Mouse (Mus musculus) CH12.LX (cell line): ENCODE measurements around the gene Gm9821. TPM values are rescaled to one million over a fixed set of nuclear protein-coding genes. Genes with fewer than 3 reads are reported as not detected.

Source experiments
- DNase-seq: peaks from one replicate; pipeline ENCODE4 v3.0.0-alpha.2; 2013; ENCODE audit errors: extremely low read depth
- H3K27ac ChIP-seq: 2 replicates; pipeline ENCODE4 v1.5.1; 2012; ENCODE audit warnings: low read depth, mild to moderate bottlenecking, control low read depth, moderate library complexity; ENCODE audit not compliant: insufficient read depth
- H3K27me3 ChIP-seq: replicated peaks from 2 replicates; pipeline ENCODE3; 2012; ENCODE audit warnings: inconsistent platforms
- H3K36me3 ChIP-seq, 2 experiments: replicated peaks in 1 of 2; 2 replicates each; pipeline versions ENCODE3 to v1.6.1; 2012; ENCODE audit warnings: inconsistent platforms in 1 of 2, low read length in 1 of 2, mild to moderate bottlenecking in 1 of 2, mixed read lengths in 1 of 2, moderate library complexity in 1 of 2; ENCODE audit not compliant: control insufficient read depth in 1 of 2, insufficient read depth in 1 of 2
- H3K4me1 ChIP-seq, 2 experiments: 2 replicates each; pipeline ENCODE4 v1.6.1; 2012; ENCODE audit warnings: inconsistent platforms in 1 of 2, moderate library complexity in 1 of 2; ENCODE audit not compliant: insufficient read depth in 2 of 2, control insufficient read depth in 1 of 2
- H3K4me2 ChIP-seq: 2 replicates; pipeline ENCODE4 v1.6.1; 2012; ENCODE audit warnings: low read depth, mild to moderate bottlenecking, control low read depth; ENCODE audit not compliant: poor library complexity, insufficient read depth, severe bottlenecking
- H3K4me3 ChIP-seq, 3 experiments: fragments of 150-350 bp in 1 of 3; sonication (generic) in 1 of 3; replicated peaks in 1 of 3; 2 replicates each; pipeline versions ENCODE3 to v1.5.1; 2011 to 2012; ENCODE audit warnings: low read depth in 2 of 3, low read length in 2 of 3, mild to moderate bottlenecking in 2 of 3, moderate library complexity in 2 of 3, control low read depth in 1 of 3, improper control_type of control experiment in 1 of 3, inconsistent platforms in 1 of 3, mixed read lengths in 1 of 3; ENCODE audit not compliant: poor library complexity in 1 of 3
- H3K79me2 ChIP-seq: replicated peaks from 2 replicates; pipeline ENCODE4 v1.6.1; 2012; ENCODE audit warnings: mild to moderate bottlenecking, moderate library complexity; ENCODE audit not compliant: control insufficient read depth, poor library complexity, insufficient read depth, severe bottlenecking; ENCODE audit errors: extremely low read depth
- H3K9ac ChIP-seq: 2 replicates; pipeline ENCODE4 v1.6.1; 2012; ENCODE audit warnings: low read depth, mild to moderate bottlenecking, control low read depth, moderate library complexity; ENCODE audit not compliant: insufficient read depth
- H3K9me3 ChIP-seq: replicated peaks from 2 replicates; pipeline ENCODE3; 2012; ENCODE audit warnings: low read length, inconsistent platforms, mixed read lengths
- BHLHE40 ChIP-seq: IDR thresholded peaks from 2 replicates; pipeline ENCODE4 v1.6.1; 2011; ENCODE audit warnings: mild to moderate bottlenecking, low read depth, low read length, improper control_type of control experiment
- CHD1 ChIP-seq: IDR thresholded peaks from 2 replicates; pipeline ENCODE4 v1.6.1; 2012; ENCODE audit warnings: low read depth, low read length, improper control_type of control experiment, inconsistent platforms
- CHD2 ChIP-seq: IDR thresholded peaks from 2 replicates; pipeline ENCODE4 v1.6.1; 2011; ENCODE audit warnings: low read length, improper control_type of control experiment
- ELF1 ChIP-seq: IDR thresholded peaks from 2 replicates; pipeline ENCODE4 v1.6.1; 2014; ENCODE audit warnings: low read depth, mild to moderate bottlenecking, inconsistent platforms, low read length, improper control_type of control experiment
- ETS1 ChIP-seq: conservative IDR thresholded peaks from 2 replicates; pipeline ENCODE4 v1.6.1; 2012; ENCODE audit warnings: low read depth, mild to moderate bottlenecking, inconsistent platforms, low read length, improper control_type of control experiment, moderate library complexity
- GABPA ChIP-seq: IDR thresholded peaks from 2 replicates; pipeline ENCODE4 v1.6.1; 2012; ENCODE audit warnings: low read depth, low read length, improper control_type of control experiment, inconsistent platforms; ENCODE audit not compliant: insufficient replicate concordance
- HCFC1 ChIP-seq: IDR thresholded peaks from 2 replicates; pipeline ENCODE4 v1.6.1; 2012; ENCODE audit warnings: low read depth, mild to moderate bottlenecking, inconsistent platforms, low read length, improper control_type of control experiment
- IRF4 ChIP-seq: IDR thresholded peaks from 2 replicates; pipeline ENCODE4 v1.6.1; 2014; ENCODE audit warnings: low read depth, mild to moderate bottlenecking, inconsistent platforms, low read length, improper control_type of control experiment
- JUN ChIP-seq: IDR thresholded peaks from 2 replicates; pipeline ENCODE4 v1.6.1; 2011; ENCODE audit warnings: low read depth, mild to moderate bottlenecking, low read length, improper control_type of control experiment, moderate library complexity; ENCODE audit not compliant: insufficient read depth
- JUND ChIP-seq: conservative IDR thresholded peaks from 2 replicates; pipeline ENCODE4 v1.6.1; 2011; ENCODE audit warnings: low read depth, low read length, improper control_type of control experiment
- KAT2A ChIP-seq: IDR thresholded peaks from 2 replicates; pipeline ENCODE4 v1.6.1; 2012; ENCODE audit warnings: low read length, improper control_type of control experiment, inconsistent platforms; ENCODE audit not compliant: insufficient replicate concordance
- MAFK ChIP-seq: IDR thresholded peaks from 2 replicates; pipeline ENCODE4 v1.6.1; 2011; ENCODE audit warnings: low read length, improper control_type of control experiment; ENCODE audit not compliant: insufficient replicate concordance
- MAX ChIP-seq: IDR thresholded peaks from 2 replicates; pipeline ENCODE4 v1.6.1; 2011; ENCODE audit warnings: low read length, improper control_type of control experiment
- MAZ ChIP-seq: IDR thresholded peaks from 2 replicates; pipeline ENCODE4 v1.6.1; 2012; ENCODE audit warnings: low read depth, mild to moderate bottlenecking, inconsistent platforms, low read length, improper control_type of control experiment, moderate library complexity
- MXI1 ChIP-seq: IDR thresholded peaks from 2 replicates; pipeline ENCODE4 v1.6.1; 2011; ENCODE audit warnings: mild to moderate bottlenecking, low read depth, low read length, improper control_type of control experiment
- MYC ChIP-seq: IDR thresholded peaks from 2 replicates; pipeline ENCODE4 v1.6.1; 2011; ENCODE audit warnings: low read depth, mild to moderate bottlenecking, improper control_type of control experiment, low read length
- NELFE ChIP-seq: IDR thresholded peaks from 2 replicates; pipeline ENCODE4 v1.6.1; 2011; ENCODE audit warnings: low read depth, low read length, improper control_type of control experiment
- NRF1 ChIP-seq: IDR thresholded peaks from 2 replicates; pipeline ENCODE4 v1.6.1; 2014; ENCODE audit warnings: low read depth, mild to moderate bottlenecking, inconsistent platforms, low read length, improper control_type of control experiment, moderate library complexity
- PAX5 ChIP-seq: IDR thresholded peaks from 2 replicates; pipeline ENCODE4 v1.6.1; 2012; ENCODE audit warnings: low read length, inconsistent platforms, mixed read lengths
- POLR2A ChIP-seq: IDR thresholded peaks from 2 replicates; pipeline ENCODE4 v1.6.1; 2011; ENCODE audit warnings: low read depth, mild to moderate bottlenecking, improper control_type of control experiment, low read length
- RCOR1 ChIP-seq: conservative IDR thresholded peaks from 2 replicates; pipeline ENCODE4 v1.6.1; 2012; ENCODE audit warnings: low read depth, mild to moderate bottlenecking, inconsistent platforms, low read length, improper control_type of control experiment
- SIN3A ChIP-seq: IDR thresholded peaks from 2 replicates; pipeline ENCODE4 v1.6.1; 2012; ENCODE audit warnings: low read length, improper control_type of control experiment, inconsistent platforms
- TBP ChIP-seq: conservative IDR thresholded peaks from 2 replicates; pipeline ENCODE4 v1.6.1; 2011; ENCODE audit warnings: low read depth, low read length, improper control_type of control experiment
- TCF12 ChIP-seq: IDR thresholded peaks from 2 replicates; pipeline ENCODE4 v1.6.1; 2014; ENCODE audit warnings: low read depth, mild to moderate bottlenecking, inconsistent platforms, low read length, improper control_type of control experiment
- UBTF ChIP-seq: IDR thresholded peaks from 2 replicates; pipeline ENCODE4 v1.6.1; 2012; ENCODE audit warnings: low read depth, mild to moderate bottlenecking, inconsistent platforms, low read length, improper control_type of control experiment, moderate library complexity
- USF2 ChIP-seq: conservative IDR thresholded peaks from 2 replicates; pipeline ENCODE4 v1.6.1; 2011; ENCODE audit warnings: low read depth, low read length, improper control_type of control experiment
- ZC3H11A ChIP-seq: IDR thresholded peaks from 2 replicates; pipeline ENCODE4 v1.6.1; 2012; ENCODE audit warnings: low read depth, mild to moderate bottlenecking, inconsistent platforms, low read length, improper control_type of control experiment
- ZNF384 ChIP-seq: IDR thresholded peaks from 2 replicates; pipeline ENCODE4 v1.6.1; 2012; ENCODE audit warnings: low read depth, low read length, improper control_type of control experiment, inconsistent platforms
- dilution Hi-C: fragments of 300-500 bp; cut with MboI; formaldehyde crosslinking; loops from 2 replicates; pipeline ENCODE4 v1.14.3; 2020; ENCODE audit warnings: low sequenced_read_pairs; ENCODE audit not compliant: extremely low pct_unique_long_range_greater_than_20kb, extremely low pct_ligation_motif_present
- in situ Hi-C: fragments of 300-500 bp; cut with MboI; formaldehyde crosslinking; loops from 3 replicates; pipeline ENCODE4 v1.14.3; 2019; ENCODE audit warnings: low sequenced_read_pairs, low pct_ligation_motif_present, low pct_unique_long_range_greater_than_20kb, mixed read lengths
- polyA plus RNA-seq: library from polyadenylated mRNA; unstranded; fragments of >175 nt; gene quantifications from 2 replicates; pipeline ENCODE4 v1.2.1, GENCODE M21; 2012; ENCODE audit warnings: low read depth; ENCODE audit not compliant: insufficient read length
- total RNA-seq, 2 experiments: library from RNA; depleted of rRNA; stranded (reverse); fragments of 300-350 nt in 1 of 2; fragments of >200 nt in 1 of 2; gene quantifications; 2 replicates each; pipeline ENCODE4 v1.2.3; 2012 to 2014

Gm9821 gene
- total and polyA plus RNA-seq, 3 experiments, result 0.25 to 3.8 TPM; not detected in 1

GRCm38 (mm10) chr2:91949411-91950274 is 4.1 kb downstream of the Gm9821 start:
- 0 out of 2 replicates have a peak overlapping the region, but pooled peaks have one; percentile 6 for H3K27ac ChIP-seq
- H3K36me3 ChIP-seq, result peaks cover 8 to 41% of the 10 kb centered on the region in 2 experiments
- H3K4me1 ChIP-seq, result peaks cover 28 to 76% of the 10 kb centered on the region in 2 experiments
- H3K4me3 ChIP-seq, result peak overlapping the region; percentile 49 to 63 (median 56)
- no peak for DNase-seq
- peaks cover 16% of the 10 kb centered on the region for H3K79me2 ChIP-seq
- dilution Hi-C loops, result no loop called here
- H3K9ac ChIP-seq, result peak overlapping the region; percentile 27
- no peaks in the 10 kb centered on the region for H3K27me3 ChIP-seq
- H3K9me3 ChIP-seq, result no peaks in the 10 kb centered on the region
- TF ChIP-seq NELFE (no peak), BHLHE40 (no peak), MAZ (no peak), POLR2A (no peak), PAX5 (no peak)
- TF ChIP-seq, all 38 proteins: peak for 0
- in situ Hi-C loops, result no loop called here
- H3K4me2 ChIP-seq, result peak overlapping the region; percentile 81

GRCm38 (mm10) chr2:91950275-91951085 is 5.0 kb downstream of the Gm9821 start:
- H3K4me2 ChIP-seq, result peak overlapping the region; percentile 81
- H3K79me2 ChIP-seq, result peaks cover 16% of the 10 kb centered on the region
- in situ Hi-C loops (no loop called here), dilution Hi-C loops (no loop called here)
- H3K27ac ChIP-seq, result peak overlapping the region; percentile 73
- no peaks in the 10 kb centered on the region for H3K9me3 ChIP-seq
- H3K36me3 ChIP-seq, result peaks cover 3 to 41% of the 10 kb centered on the region in 2 experiments
- H3K9ac ChIP-seq, result peak overlapping the region; percentile 49
- H3K4me3 ChIP-seq, result peak overlapping the region; percentile 49 to 63 (median 56)
- H3K4me1 ChIP-seq, result peaks cover 28 to 73% of the 10 kb centered on the region in 2 experiments
- H3K27me3 ChIP-seq, result no peaks in the 10 kb centered on the region
- DNase-seq, result peak; percentile 82
- TF ChIP-seq HCFC1 (no peak), CHD1 (no peak), GABPA (no peak), RCOR1 (no peak), KAT2A (no peak), PAX5 (no peak), MAZ (0 out of 2 replicates have a peak, but pooled peaks have one; percentile 59), CHD2 (peak; percentile 66), MYC (no peak), BHLHE40 (no peak), UBTF (no peak), SIN3A (no peak), TCF12 (no peak), POLR2A (no peak), JUND (no peak), ZC3H11A (no peak), TBP (no peak), IRF4 (peak; percentile 16; the same call in 1 of the 2 replicates), JUN (no peak), ETS1 (no peak; the same call in 1 of the 2 replicates), ELF1 (peak; percentile 46; the same call in 1 of the 2 replicates), MAFK (no peak), USF2 (no peak), MAX (no peak), ZNF384 (no peak), MXI1 (no peak), NRF1 (no peak)
